Mouse (Mus musculus) kidney, adult 2 months (tissue): ENCODE data around the gene Hmgb3.

Experiments
- CTCF ChIP-seq: fragments of 200-500 bp; conservative IDR thresholded peaks from 2 replicates; pipeline ENCODE4 v1.5.1; 2011; ENCODE audit warnings: low read depth, mild to moderate bottlenecking, control low read depth, low read length, moderate library complexity, mixed read lengths; ENCODE audit not compliant: insufficient read depth, insufficient read length
- POLR2A ChIP-seq: fragments of 200-500 bp; IDR thresholded peaks from one replicate; pipeline ENCODE4 v1.6.1; 2011; ENCODE audit warnings: low read depth, low read length, control low read depth

DNA sequence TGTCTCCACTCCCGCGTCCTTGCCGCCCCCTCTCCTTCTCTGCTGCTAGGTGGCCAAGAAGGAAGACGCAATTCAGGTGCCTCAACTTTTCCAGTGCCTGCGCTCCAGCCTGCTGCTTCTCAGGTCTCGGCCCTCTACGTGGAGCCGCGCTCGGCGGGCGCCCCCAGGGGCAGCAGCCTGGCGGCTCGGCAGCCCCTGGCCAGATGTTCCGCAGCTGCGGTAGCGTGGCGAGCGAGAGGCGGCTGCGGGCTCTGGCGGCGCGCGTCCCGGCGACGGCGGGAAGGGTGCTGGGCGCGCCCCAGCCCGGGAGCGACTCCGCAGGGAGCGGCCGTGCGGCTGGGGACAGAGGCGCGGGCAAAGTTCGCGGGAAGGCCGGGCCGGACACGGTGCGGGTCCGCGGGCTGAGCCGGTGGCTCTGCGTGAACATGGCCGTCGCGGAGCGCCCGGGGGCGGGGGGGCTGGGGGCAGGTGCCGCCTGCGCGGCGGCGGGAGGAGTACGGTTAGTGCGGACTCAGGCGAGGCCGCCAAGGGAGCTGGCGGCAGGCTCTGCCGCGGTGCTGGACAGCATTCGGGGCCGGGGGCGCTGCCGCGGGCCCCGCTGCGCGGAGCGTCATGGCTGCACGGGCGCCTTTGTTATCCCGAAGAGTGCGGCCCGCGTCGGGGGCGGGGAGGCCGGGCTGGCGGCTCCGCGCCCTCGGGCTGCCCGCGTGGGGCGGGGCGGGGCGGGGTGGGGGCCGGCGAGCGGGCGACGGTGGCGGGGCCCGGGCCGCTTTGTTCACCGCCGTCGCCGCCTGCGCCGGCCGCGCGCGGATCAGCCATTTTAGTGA, 610 bp downstream of the Hmgb3 start:
- TF ChIP-seq POLR2A, result no peak
- no peak for TF ChIP-seq CTCF
